Mouse (Mus musculus): Measurements from ENCODE around the gene Tdrd7.

GRCm38 (mm10) chr4:46072631-46073030, 107.5 kb downstream of the Tdrd7 start:
- TF ChIP-seq POLR2A (IDR thresholded peaks at IDR 0.05; ENCODE audit: extremely low read depth, insufficient read depth, low read length) (no peak), CTCF (IDR thresholded peaks at IDR 0.05; ENCODE audit: low read depth, low read length) (no peak)
